Mouse (Mus musculus): ENCODE results near the gene Gm20716. TPM values are rescaled to one million over a fixed set of nuclear protein-coding genes. Genes with fewer than 3 reads are reported as not detected.

The Gm20716 gene
- 4.7 and 6.6 TPM in 2 replicates for polyA plus RNA-seq (2015; fragmentation: Nextera tagmentation; extraction: Ambion mirVana)

DNA sequence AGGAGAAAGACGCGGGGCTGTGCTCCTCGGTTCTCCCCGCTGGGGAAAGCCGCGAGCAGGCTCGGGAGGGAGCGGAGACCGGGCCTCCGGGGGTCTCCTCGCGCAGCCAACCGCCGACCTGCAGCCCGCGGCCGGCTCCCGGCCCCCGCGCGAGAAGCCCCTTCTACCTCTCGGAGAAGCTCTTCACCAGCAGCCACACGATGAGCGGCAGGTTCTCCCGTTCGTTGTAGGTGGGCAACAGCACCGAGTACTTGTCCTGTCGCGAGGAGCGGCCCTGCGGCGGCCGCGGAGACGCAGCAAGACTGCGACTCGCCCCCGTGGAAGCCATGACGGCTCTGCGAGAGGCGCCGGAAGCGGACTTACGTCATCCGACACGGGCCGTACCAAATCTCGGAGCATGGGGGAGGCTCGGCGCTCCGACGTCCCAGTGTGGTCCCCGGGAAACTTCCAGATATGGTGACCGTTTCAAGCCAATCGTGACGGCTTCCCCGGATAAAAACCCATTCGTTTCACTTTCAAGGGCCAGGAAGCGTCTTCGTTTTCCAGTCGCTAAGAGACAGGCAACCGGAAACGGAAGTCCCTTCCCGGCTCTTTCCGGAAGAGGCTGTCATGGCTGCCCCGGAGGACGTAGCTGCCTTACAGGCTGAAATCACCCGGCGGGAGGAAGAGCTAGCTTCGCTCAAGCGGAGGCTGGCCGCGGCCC is at the start of gene Gm20716, which contains the start of the genes Dpm1 and Mocs3:
Gene Gm20716 (minus strand): TSS at position 339 of the 703 bp plus-strand sequence.
Gene Dpm1 (minus strand): TSS at position 566 of the 703 bp plus-strand sequence.
Gene Mocs3 (plus strand): TSS at position 597 of the 703 bp plus-strand sequence.

DNA sequence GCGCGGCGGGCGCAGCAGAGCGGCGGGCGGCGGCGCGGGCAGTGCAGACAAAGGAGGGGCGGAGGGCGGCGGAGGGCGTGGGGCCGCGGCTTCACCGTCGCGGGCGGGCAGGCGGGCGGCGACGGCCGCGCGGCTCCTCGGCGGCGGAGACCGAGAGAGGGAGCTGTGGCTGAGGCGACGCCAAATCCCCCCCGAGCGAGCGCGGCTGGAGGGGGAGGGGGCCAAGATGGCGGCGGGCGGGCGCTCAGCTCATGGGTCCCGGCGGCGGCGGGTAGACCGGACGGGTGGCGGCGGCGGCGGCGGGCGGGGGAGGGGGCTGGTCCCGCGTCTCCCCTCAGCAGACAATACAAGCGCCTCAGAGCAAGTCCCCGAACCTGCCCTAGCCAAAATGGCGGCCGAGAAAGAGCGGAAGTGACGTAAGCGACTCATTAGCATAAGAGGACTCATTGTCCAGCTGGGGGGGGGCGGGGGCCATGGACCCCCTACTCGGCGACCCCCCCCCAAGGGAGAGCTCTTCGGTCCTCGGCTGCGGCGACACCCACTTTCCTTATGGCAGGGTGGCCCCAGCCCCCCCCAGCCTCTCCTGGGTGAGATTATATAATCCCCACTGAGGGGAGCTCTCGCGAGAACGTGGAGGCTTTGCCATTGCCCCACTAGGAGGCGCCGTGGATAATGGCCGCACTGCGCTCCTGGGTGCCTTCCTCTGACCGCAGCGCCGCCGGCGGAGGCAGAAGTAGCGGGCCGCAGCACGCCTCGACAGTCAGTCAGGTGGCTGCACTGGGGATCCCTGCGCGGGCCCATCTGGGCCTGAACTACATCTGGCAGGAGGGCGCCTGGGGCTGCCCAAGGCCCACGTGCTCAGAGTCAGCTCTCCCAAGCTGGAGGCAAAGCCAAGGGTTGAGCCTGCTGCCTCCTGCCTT is 23.2 kb downstream of the Gm20716 start, which contains the start of gene Adnp:
Gene Adnp (minus strand): TSS at position 388 of the 920 bp plus-strand sequence.

Small RNAs within 50 kb of the gene (microRNA-seq; reads per million reads assigned to microRNA genes)
- 0 reads per million in 2 experiments for gene Gm24561

Other genes with a start within 250 kb of the Gm20716 start
- gene Ripor3, start 219.7 kb downstream of the Gm20716 start, polyA plus RNA-seq (2015; fragmentation: Nextera tagmentation; extraction: Ambion mirVana), result 0.99 and 1.2 TPM in 2 replicates
- gene Pard6b, start 149.4 kb downstream of the Gm20716 start, polyA plus RNA-seq (2015; fragmentation: Nextera tagmentation; extraction: Ambion mirVana), result 0.87 and 1.2 TPM in 2 replicates
- gene Adnp, start 23.3 kb downstream of the Gm20716 start, polyA plus RNA-seq (2015; fragmentation: Nextera tagmentation; extraction: Ambion mirVana), result 3.5 and 5.0 TPM in 2 replicates
- 131 and 136 TPM in 2 replicates for gene Dpm1, start 227 bp upstream of the Gm20716 start, polyA plus RNA-seq (2015; fragmentation: Nextera tagmentation; extraction: Ambion mirVana)
- 4.4 and 5.2 TPM in 2 replicates for gene Mocs3, start 258 bp upstream of the Gm20716 start, polyA plus RNA-seq (2015; fragmentation: Nextera tagmentation; extraction: Ambion mirVana)
- 0.09 and 0.13 TPM in 2 replicates for gene Kcng1, start 51.4 kb upstream of the Gm20716 start, polyA plus RNA-seq (2015; fragmentation: Nextera tagmentation; extraction: Ambion mirVana)